Mouse (Mus musculus): ENCODE results near the gene Lcn9.

DNA sequence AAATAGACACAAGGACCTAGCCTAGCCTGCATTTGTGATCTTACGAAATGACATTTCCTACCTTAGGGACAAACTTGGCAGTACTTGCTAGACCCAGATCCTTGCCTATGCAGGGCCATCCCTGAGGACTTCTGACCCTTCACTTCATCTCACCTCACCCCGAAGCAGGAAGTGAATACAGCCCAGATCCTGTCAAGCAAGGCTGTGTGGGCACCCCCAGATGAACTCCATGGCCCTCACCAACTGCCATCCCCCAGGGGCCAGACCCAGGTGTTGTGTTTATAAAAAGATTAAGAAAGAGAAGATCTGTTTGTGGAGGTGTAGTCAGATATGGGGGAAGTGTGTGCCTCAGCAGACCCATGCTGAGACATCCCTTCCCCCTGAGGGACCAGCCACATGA, 48.3 kb upstream of the Lcn9 start:
- TF ChIP-seq POLR2A (IDR thresholded peaks at IDR 0.05; ENCODE audit: borderline replicate concordance, low read depth, low read length) (no peak), CTCF (IDR thresholded peaks at IDR 0.05; ENCODE audit: low read depth, low read length) (no peak)
